Mouse (Mus musculus) liver, adult 2 months (tissue): ENCODE measurements around the gene Fry.
A peak's percentile ranks its signal among the peaks of the same experiment; 100 is the strongest.

Experiments
- CTCF ChIP-seq: fragments of 200-500 bp; IDR thresholded peaks from 2 replicates; pipeline ENCODE4 v1.5.1; 2011; ENCODE audit warnings: low read depth, low read length, control low read depth
- POLR2A ChIP-seq: fragments of 200-500 bp; IDR thresholded peaks from 2 replicates; pipeline ENCODE4 v1.6.1; 2011; ENCODE audit warnings: low read length, control low read depth; ENCODE audit not compliant: insufficient read depth; ENCODE audit errors: extremely low read depth

- TF ChIP-seq CTCF (0 out of 2 replicates have a peak, but pooled peaks have one; percentile 21), POLR2A (no peak)
Measured at GRCm38 (mm10) chr5:150485198-150485597, 366.8 kb downstream of the Fry start.
